Mouse (Mus musculus) intestine, postnatal 0 days (tissue): ENCODE data around the gene Ppp1r11. TPM values are rescaled to one million over a fixed set of nuclear protein-coding genes. Genes with fewer than 3 reads are reported as not detected.

Experiments
- ATAC-seq: fragments of 200-750 bp; cut with Nextera tagmentation; 2 replicates; pipeline ENCODE4 v1.8.0; 2017; ENCODE audit warnings: mild to moderate bottlenecking, moderate TSS enrichment, moderate library complexity
- H3K27ac ChIP-seq: fragments of 300-500 bp; sonication (generic); 2 replicates; pipeline ENCODE4 v1.5.1; 2014; ENCODE audit warnings: mild to moderate bottlenecking, low read depth, low read length, moderate library complexity
- H3K27me3 ChIP-seq: fragments of 300-500 bp; sonication (generic); replicated peaks from 2 replicates; pipeline ENCODE4 v1.6.1; 2014; ENCODE audit warnings: low read length, mixed read lengths; ENCODE audit not compliant: control insufficient read depth, insufficient read depth
- H3K36me3 ChIP-seq: fragments of 300-500 bp; sonication (generic); 2 replicates; pipeline ENCODE4 v1.6.1; 2014; ENCODE audit warnings: mild to moderate bottlenecking, moderate library complexity; ENCODE audit not compliant: control insufficient read depth, insufficient read depth
- H3K4me1 ChIP-seq: fragments of 300-500 bp; sonication (generic); replicated peaks from 2 replicates; pipeline ENCODE4 v1.6.1; 2014; ENCODE audit warnings: antibody characterized with exemption, low read length, mixed read lengths; ENCODE audit not compliant: control insufficient read depth, insufficient read depth
- H3K4me2 ChIP-seq: fragments of 300-500 bp; sonication (generic); replicated peaks from 2 replicates; pipeline ENCODE4 v1.6.1; 2014; ENCODE audit warnings: low read depth, mild to moderate bottlenecking, moderate library complexity
- H3K4me3 ChIP-seq: fragments of 300-500 bp; sonication (generic); 2 replicates; pipeline ENCODE4 v1.5.1; 2014; ENCODE audit warnings: low read depth, low read length
- H3K9ac ChIP-seq: fragments of 300-500 bp; sonication (generic); 2 replicates; pipeline ENCODE4 v1.6.1; 2014; ENCODE audit warnings: mild to moderate bottlenecking, low read depth, low read length
- H3K9me3 ChIP-seq: fragments of 300-500 bp; sonication (generic); 2 replicates; pipeline ENCODE4 v1.6.1; 2016; ENCODE audit warnings: mixed run types; ENCODE audit not compliant: control insufficient read depth
- CTCF ChIP-seq: sonication (generic); IDR thresholded peaks from 2 replicates; pipeline ENCODE4 v1.5.1; 2016; ENCODE audit warnings: low read depth, mild to moderate bottlenecking, control low read depth, antibody characterized with exemption, moderate library complexity
- WGBS: fragments of 180-500 bp; shearing (Covaris S2); extraction: QIAGEN DNeasy Blood & Tissue Kit; methylation state at CpG from one replicate; pipeline ENCODE4 v1.1.7; 2014; 5-methylcytosine and 5-hydroxymethylcytosine counted together
- polyA plus RNA-seq: library from polyadenylated mRNA; unstranded; fragments of >200 nt; fragmentation: Nextera tagmentation; extraction: Ambion mirVana; gene quantifications from 2 replicates; pipeline ENCODE4 v1.2.1, GENCODE M21; 2015

Gene Ppp1r11
- polyA plus RNA-seq, 1 experiment from 2014 or later = 96.1 TPM

DNA sequence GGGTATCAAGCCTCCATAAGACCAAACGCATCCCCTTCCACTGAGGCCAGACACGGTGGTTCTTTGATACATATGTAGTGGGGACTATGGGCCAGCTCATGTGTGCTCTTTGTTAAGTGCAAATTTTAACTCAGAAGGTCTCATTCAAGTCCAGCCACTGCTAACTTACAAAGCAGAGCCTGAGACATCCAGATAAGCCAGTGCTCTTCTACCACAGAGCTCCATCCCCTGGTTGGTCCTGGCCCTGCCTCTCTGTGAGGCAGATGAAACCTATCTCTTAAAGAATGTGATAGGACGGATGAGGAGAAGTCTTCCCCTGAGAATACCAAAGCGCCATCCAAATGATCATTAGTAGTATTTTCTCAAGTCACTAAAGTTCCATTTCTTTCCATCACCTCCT, 52.2 kb downstream of the Ppp1r11 start:
- Histone ChIP-seq H3K36me3 (no peaks in the 10 kb centered on the region), H3K9ac (peak overlapping the region; percentile 48), H3K4me2 (peak overlapping the region; percentile 73), H3K9me3 (no peaks in the 10 kb centered on the region), H3K4me3 (peak overlapping the region; percentile 38), H3K27me3 (no peaks in the 10 kb centered on the region), H3K27ac (peak overlapping the region; percentile 96), H3K4me1 (no peaks in the 10 kb centered on the region)
- WGBS = 65% methylated on average over 4 of the region's 4 CpGs
- no peak for ATAC-seq
- peak; percentile 44 for TF ChIP-seq CTCF

Other genes with a start within 250 kb of the Ppp1r11 start
- gene H2-M10.5, start 178.8 kb downstream of the Ppp1r11 start, polyA plus RNA-seq = not detected in 2 replicates
- gene H2-M10.6, start 139.6 kb downstream of the Ppp1r11 start, polyA plus RNA-seq = not detected in 2 replicates
- gene Trim26, start 114.6 kb downstream of the Ppp1r11 start, polyA plus RNA-seq = 27.4 and 32.2 TPM in 2 replicates
- gene Trim15, start 84.5 kb downstream of the Ppp1r11 start, polyA plus RNA-seq = 16.4 and 23.0 TPM in 2 replicates
- 0.07 and 0.21 TPM in 2 replicates for gene Trim10, start 82.2 kb downstream of the Ppp1r11 start, polyA plus RNA-seq
- 6.8 TPM in 2 replicates for gene Trim40, start 61.6 kb downstream of the Ppp1r11 start, polyA plus RNA-seq
- gene Trim31, start 53.6 kb downstream of the Ppp1r11 start, polyA plus RNA-seq = 53.7 and 56.2 TPM in 2 replicates
- 1.7 and 2.2 TPM in 2 replicates for gene Rnf39, start 8.8 kb downstream of the Ppp1r11 start, polyA plus RNA-seq
- 59.1 and 60.1 TPM in 2 replicates for gene Znrd1, start 6.8 kb upstream of the Ppp1r11 start, polyA plus RNA-seq
- gene Znrd1as, start 6.9 kb upstream of the Ppp1r11 start, polyA plus RNA-seq = 5.6 and 6.4 TPM in 2 replicates
- not detected in 2 replicates for gene 2410137M14Rik, start 29.5 kb upstream of the Ppp1r11 start, polyA plus RNA-seq
- 0.05 TPM in 1 of 2 replicates, not detected in the other for gene H2-M5, start 37.8 kb upstream of the Ppp1r11 start, polyA plus RNA-seq
- gene Zfp57, start 49.4 kb upstream of the Ppp1r11 start, polyA plus RNA-seq = 8.6 and 9.0 TPM in 2 replicates
- not detected in 2 replicates for gene Mog, start 71.7 kb upstream of the Ppp1r11 start, polyA plus RNA-seq
- 4.1 and 4.4 TPM in 2 replicates for gene Gabbr1, start 94.2 kb upstream of the Ppp1r11 start, polyA plus RNA-seq
- gene Olfr90, start 136.8 kb upstream of the Ppp1r11 start, polyA plus RNA-seq = not detected in 2 replicates
- not detected in 2 replicates for gene Olfr91, start 146.5 kb upstream of the Ppp1r11 start, polyA plus RNA-seq
- gene Olfr92, start 168.3 kb upstream of the Ppp1r11 start, polyA plus RNA-seq = not detected in 2 replicates
- gene Olfr93, start 209.8 kb upstream of the Ppp1r11 start, polyA plus RNA-seq = not detected in 2 replicates
- gene Ubd, start 242.2 kb upstream of the Ppp1r11 start, polyA plus RNA-seq = 5.2 and 5.3 TPM in 2 replicates
- gene Olfr94, start 249.3 kb upstream of the Ppp1r11 start, polyA plus RNA-seq = not detected in 2 replicates